Mouse (Mus musculus) frontal cortex, postnatal 25 days (tissue): ENCODE measurements around the gene Nxpe4.
"Not testable (repeated sequence)": the region's sequence is repeated elsewhere in the genome, so short reads cannot be mapped to it uniquely, and the experiment has no call there.

Source experiments
- DNase-seq, 2 experiments: peaks; one replicate each; pipeline ENCODE4 v3.0.0; 2022; ENCODE audit warnings: low spot score in 2 of 2

Nxpe4 gene

GRCm38 (mm10) chr9:48410217-48411035, 248.6 kb downstream of the Nxpe4 start:
- DNase-seq: no peak

GRCm38 (mm10) chr9:48413591-48413990, 251.8 kb downstream of the Nxpe4 start:
- DNase-seq: no peak

GRCm38 (mm10) chr9:48417366-48417765, 255.5 kb downstream of the Nxpe4 start:
- not testable (repeated sequence) for DNase-seq

GRCm38 (mm10) chr9:48417994-48418393, 256.2 kb downstream of the Nxpe4 start:
- no peak for DNase-seq

- DNase-seq: no peak
These were observed 256.6 kb downstream of the Nxpe4 start for GRCm38 (mm10) chr9:48418397-48418796.

GRCm38 (mm10) chr9:48418829-48419228, 257.0 kb downstream of the Nxpe4 start:
- DNase-seq: no peak

- no peak for DNase-seq
These were observed 258.6 kb downstream of the Nxpe4 start for GRCm38 (mm10) chr9:48420437-48420836.

GRCm38 (mm10) chr9:48421029-48421428, 259.2 kb downstream of the Nxpe4 start:
- no peak for DNase-seq

GRCm38 (mm10) chr9:48421561-48421960, 259.7 kb downstream of the Nxpe4 start:
- no peak for DNase-seq

GRCm38 (mm10) chr9:48422382-48422781, 260.6 kb downstream of the Nxpe4 start:
- no peak for DNase-seq

GRCm38 (mm10) chr9:48423256-48423655, 261.4 kb downstream of the Nxpe4 start:
- DNase-seq: no peak

- DNase-seq: no peak
These were observed 265.4 kb downstream of the Nxpe4 start for GRCm38 (mm10) chr9:48427176-48427575.

GRCm38 (mm10) chr9:48432449-48432848, 270.6 kb downstream of the Nxpe4 start:
- DNase-seq: no peak

GRCm38 (mm10) chr9:48443873-48444272, 282.1 kb downstream of the Nxpe4 start:
- no peak for DNase-seq

GRCm38 (mm10) chr9:48444821-48445220, 283.0 kb downstream of the Nxpe4 start:
- DNase-seq: no peak

- no peak for DNase-seq
These were observed 286.0 kb downstream of the Nxpe4 start for GRCm38 (mm10) chr9:48447783-48448209.
